Mouse (Mus musculus) testis, postnatal 14 days (tissue): ENCODE measurements around the gene Clip4.
"Not testable (repeated sequence)": the region's sequence is repeated elsewhere in the genome, so short reads cannot be mapped to it uniquely, and the experiment has no call there.

Experiments used
- DNase-seq: peaks from one replicate; pipeline ENCODE4 v3.0.0; 2021; ENCODE audit warnings: low spot score

The Clip4 gene

GRCm38 (mm10) chr17:71768173-71768572 lies at the start of gene Clip4:
TSS of gene Clip4 (plus strand) at chr17:71768473.
- not testable (repeated sequence) for DNase-seq

- no peak for DNase-seq
Observed at GRCm38 (mm10) chr17:71720434-71720833, 47.8 kb upstream of the Clip4 start.

GRCm38 (mm10) chr17:71721019-71721418 lies 47.3 kb upstream of the Clip4 start:
- peak; percentile 74 for DNase-seq

- no peak for DNase-seq
Observed at GRCm38 (mm10) chr17:71730655-71731054, 37.6 kb upstream of the Clip4 start.

GRCm38 (mm10) chr17:71736442-71736841 lies 31.8 kb upstream of the Clip4 start:
- no peak for DNase-seq

GRCm38 (mm10) chr17:71742156-71742555 lies 26.1 kb upstream of the Clip4 start:
- no peak for DNase-seq

- DNase-seq: no peak
Observed at GRCm38 (mm10) chr17:71742935-71743334, 25.3 kb upstream of the Clip4 start.

- DNase-seq: no peak
Observed at GRCm38 (mm10) chr17:71746114-71746513, 22.2 kb upstream of the Clip4 start.

- DNase-seq: no peak
Observed at GRCm38 (mm10) chr17:71747561-71747960, 20.7 kb upstream of the Clip4 start.

GRCm38 (mm10) chr17:71749616-71750168 lies 18.6 kb upstream of the Clip4 start:
- DNase-seq: no peak

GRCm38 (mm10) chr17:71752831-71753230 lies 15.4 kb upstream of the Clip4 start, which contains the start of gene Pcare:
TSS of gene Pcare (minus strand) at chr17:71752894.
- DNase-seq: no peak

- DNase-seq: no peak
Observed at GRCm38 (mm10) chr17:71760536-71760935, 7.7 kb upstream of the Clip4 start.

- DNase-seq: no peak
Observed at GRCm38 (mm10) chr17:71769564-71769963, 1.3 kb downstream of the Clip4 start.

GRCm38 (mm10) chr17:71770696-71771095 lies 2.4 kb downstream of the Clip4 start:
- DNase-seq: no peak

GRCm38 (mm10) chr17:71774173-71774572 lies 5.9 kb downstream of the Clip4 start:
- no peak for DNase-seq

- DNase-seq: no peak
Observed at GRCm38 (mm10) chr17:71775279-71775678, 7.0 kb downstream of the Clip4 start.

GRCm38 (mm10) chr17:71778696-71779095 lies 10.4 kb downstream of the Clip4 start:
- DNase-seq: no peak

GRCm38 (mm10) chr17:71780490-71780889 lies 12.2 kb downstream of the Clip4 start:
- DNase-seq: no peak

- no peak for DNase-seq
Observed at GRCm38 (mm10) chr17:71780945-71781344, 12.7 kb downstream of the Clip4 start.

- no peak for DNase-seq
Observed at GRCm38 (mm10) chr17:71782242-71782698, 14.0 kb downstream of the Clip4 start.

- peak; percentile 16 for DNase-seq
Observed at GRCm38 (mm10) chr17:71782699-71783365, 14.6 kb downstream of the Clip4 start.

GRCm38 (mm10) chr17:71783366-71783735 lies 15.1 kb downstream of the Clip4 start:
- DNase-seq: no peak

- DNase-seq: no peak
Observed at GRCm38 (mm10) chr17:71786456-71786855, 18.2 kb downstream of the Clip4 start.

GRCm38 (mm10) chr17:71791109-71791508 lies 22.8 kb downstream of the Clip4 start:
- DNase-seq: no peak
